Mouse (Mus musculus) mouse embryonic stem cell (cell line): ENCODE measurements at regions not wholly inside any gene's neighbourhood (a gene's known extent, or its start where the extent isn't known, plus 50 kb on each side); places are given as distances from the start of the nearest gene placed in this dataset.

ENCODE experiments used
- in situ Hi-C, 2 experiments: fragments of 300-500 bp; cut with MboI; formaldehyde crosslinking; loops; 1 replicate in 1 of 2; 3 replicates in 1 of 2; pipeline ENCODE4 v1.14.3; 2019 to 2020; ENCODE audit warnings: low sequenced_read_pairs in 2 of 2, low pct_unique_long_range_greater_than_20kb in 1 of 2, mixed read lengths in 1 of 2; ENCODE audit not compliant: unreplicated experiment in 1 of 2

DNA sequence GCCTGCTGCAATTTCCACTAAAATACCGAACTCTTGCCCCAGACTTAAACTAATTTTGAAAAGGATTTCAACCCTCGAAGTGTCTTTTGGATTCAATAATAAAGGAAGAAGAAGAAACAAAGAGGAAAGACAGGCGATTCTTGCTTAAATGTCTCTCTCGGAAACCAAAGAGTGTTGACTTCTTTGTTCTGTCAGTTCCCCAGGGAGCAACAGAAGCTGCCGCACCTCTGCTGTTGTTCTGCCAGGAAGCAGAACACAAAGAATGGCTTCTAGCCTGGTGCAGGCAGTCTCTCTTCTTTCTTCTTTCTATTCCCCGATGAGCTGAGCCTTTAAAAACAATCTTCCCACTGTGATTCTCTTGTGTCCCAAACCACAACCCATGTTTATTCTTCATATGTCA is 104.9 kb upstream of the Krr1 start:
- in situ Hi-C loops: no loop called here

DNA sequence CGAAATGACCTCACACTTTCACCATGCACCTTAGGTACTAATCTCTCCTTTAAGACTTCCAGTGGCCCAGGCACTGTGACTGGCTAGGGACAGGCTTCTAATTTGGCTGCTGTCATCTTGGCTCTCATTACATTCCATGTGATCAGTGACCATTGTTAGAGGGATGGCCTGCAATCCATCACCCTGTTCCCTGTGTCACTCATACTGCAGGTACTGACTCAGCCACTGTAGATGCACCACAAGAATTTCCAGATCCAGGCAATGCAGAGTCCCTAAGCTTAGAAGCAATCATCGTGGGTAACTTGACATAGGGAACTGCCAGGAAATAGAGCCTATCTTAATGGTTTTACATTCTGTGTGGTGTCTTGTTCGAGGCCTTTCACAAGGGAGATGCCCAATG is 92.1 kb upstream of the Krr1 start:
- in situ Hi-C loops: no loop called here

DNA sequence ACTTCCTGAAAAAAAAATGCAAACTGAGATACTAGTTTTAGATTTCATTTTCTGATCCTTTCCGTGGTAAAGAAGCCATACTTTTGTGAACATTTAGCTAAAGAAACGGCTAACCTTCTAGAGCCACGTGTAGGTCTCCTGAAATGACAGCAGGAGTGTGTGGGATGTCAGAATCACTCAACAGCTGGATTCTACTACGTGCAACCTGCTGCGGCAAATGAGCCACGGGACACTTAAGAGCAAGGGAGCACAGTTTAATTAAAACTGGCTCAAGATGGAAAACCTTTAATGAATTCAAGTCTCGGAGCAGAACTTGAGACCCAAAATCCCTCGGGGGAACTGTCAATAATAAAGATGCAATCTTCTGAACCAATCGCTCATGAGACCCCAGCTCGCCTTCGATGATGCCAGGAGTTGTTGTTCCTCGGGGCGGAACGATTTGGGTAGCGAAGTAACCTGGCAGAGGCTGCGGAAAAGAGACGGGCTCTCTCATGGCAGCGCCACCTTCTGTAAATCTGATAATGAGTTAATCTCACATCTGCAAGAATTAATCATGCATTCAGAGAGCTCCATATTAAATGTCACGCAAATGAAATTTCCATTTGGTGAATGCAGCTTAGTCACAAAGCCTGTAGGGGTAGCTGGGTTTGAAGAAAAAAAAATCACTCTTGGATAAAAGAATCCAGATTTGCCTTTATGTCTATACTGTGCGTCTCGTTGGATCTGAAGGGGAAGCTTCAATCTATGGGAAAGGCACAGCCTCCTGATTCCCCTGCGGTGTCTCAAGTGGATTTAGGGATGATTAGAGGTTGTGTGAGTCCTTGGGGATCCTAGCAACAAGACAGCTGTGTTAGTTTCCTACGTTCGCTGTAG is 90.9 kb upstream of the Krr1 start:
- in situ Hi-C loops: no loop called here

DNA sequence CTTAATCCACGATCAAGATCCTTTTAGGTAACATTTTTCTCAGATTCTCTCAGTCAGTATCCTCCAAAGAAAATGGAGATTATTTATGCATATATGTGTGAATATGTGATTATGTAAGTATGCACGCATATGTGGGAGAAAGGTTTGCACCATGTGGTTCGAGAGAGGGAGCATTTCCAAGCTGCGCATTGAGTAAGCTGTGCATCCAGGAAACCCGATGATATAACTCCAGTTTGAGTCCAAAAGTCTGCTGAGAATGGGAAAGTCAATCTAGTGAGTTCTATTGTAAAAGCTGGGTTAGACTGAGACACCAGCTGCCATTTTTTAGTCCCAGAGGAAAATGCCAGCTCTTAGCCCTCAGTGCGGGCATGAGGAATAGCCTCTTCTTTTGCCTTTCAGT is 89.9 kb upstream of the Krr1 start:
- in situ Hi-C loops: no loop called here

DNA sequence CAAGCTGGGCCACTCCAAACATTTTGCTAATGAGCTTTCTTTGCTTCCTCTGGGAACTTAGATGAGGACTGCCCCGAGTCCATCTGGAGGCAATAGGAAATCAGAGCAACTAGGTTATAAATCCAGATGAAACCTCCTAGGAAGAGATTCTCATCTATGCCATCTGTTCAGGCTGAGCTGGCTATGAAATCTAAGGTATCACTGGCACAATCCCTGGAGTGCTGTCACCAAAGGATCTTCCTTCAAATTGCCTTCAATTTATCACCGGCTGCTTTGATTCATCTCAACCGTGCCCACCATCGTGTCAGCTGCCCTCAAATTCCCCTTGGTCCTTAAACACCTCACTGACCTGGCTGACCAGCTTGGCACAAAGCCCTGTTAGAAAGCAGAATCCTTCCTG is 87.8 kb upstream of the Krr1 start:
- in situ Hi-C loops: no loop called here

DNA sequence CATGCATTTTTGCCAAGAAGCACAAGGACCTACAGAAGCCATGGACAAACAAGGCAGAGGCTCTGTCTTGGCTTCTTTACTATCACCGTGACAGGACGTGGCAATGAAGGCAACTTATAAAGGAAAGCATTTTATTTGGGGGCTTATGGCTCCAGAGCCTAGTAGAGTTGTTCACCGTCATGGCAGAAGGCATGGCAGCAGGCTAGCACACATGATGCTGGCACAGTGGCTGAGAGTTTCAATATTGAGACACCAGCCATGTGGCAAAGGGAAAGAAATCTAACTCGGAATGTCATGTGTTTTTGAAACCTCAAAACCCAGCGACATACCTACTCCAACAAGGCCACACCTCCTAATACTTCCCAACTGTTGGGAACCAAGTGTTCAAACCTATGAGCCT is 83.4 kb upstream of the Krr1 start:
- in situ Hi-C loops: no loop called here

DNA sequence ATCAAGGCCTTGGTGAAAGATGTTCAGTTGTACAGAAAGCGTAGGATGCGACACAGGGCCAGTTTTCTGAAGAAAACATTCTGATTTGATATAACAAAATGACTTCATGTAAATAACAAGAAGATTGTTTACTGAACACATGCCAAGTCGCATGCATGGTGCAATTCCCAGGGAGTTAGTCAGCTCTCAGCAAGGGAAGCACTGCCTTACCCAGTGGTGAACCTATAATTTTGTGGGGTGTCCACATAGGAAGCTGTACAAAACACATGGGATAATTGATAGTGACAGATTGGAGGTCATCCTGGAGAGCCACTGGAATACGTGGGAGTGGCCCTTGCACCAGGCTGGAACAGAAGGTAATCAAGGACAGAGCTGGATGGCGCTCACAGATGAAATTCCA is 79.0 kb upstream of the Krr1 start:
- in situ Hi-C loops: no loop called here

DNA sequence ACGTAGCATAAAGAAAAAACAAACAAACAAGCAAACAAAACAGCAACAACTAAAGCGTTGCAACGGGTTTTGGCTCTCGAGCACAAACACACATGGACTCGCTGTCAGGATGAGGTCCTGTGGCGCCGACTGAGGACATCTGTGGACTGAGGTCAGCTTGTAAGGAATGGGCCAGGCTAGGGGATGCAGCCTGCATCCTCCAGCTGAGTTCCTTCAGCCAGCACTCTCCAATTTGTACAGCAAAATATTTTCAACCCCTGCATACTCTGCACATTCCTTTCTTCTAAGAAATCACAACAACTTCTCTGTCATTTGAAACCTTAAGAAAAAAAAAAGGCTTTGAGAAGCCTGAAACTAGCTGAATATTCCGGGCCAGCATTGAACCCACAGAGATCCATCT is 78.5 kb upstream of the Krr1 start:
- in situ Hi-C loops: no loop called here

DNA sequence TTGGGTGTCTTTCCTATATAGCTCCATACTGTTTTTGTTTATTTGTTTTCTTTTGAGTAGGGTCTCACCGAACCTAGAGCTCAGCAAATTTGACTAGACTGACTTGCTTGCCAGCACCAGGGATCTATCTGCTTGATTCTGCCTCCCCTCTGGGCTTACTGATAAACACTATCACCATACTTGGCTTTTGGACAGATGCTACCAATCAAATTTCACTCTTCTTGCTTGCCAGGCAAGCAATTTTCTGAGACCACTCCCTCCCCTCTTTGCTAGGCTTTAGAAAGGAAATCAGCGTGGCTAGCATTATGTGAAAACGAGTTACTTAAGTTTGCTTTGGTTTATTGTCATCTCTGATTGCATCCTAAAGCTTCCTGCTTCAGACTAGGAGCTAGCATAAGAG is 75.1 kb upstream of the Krr1 start:
- in situ Hi-C loops: no loop called here

DNA sequence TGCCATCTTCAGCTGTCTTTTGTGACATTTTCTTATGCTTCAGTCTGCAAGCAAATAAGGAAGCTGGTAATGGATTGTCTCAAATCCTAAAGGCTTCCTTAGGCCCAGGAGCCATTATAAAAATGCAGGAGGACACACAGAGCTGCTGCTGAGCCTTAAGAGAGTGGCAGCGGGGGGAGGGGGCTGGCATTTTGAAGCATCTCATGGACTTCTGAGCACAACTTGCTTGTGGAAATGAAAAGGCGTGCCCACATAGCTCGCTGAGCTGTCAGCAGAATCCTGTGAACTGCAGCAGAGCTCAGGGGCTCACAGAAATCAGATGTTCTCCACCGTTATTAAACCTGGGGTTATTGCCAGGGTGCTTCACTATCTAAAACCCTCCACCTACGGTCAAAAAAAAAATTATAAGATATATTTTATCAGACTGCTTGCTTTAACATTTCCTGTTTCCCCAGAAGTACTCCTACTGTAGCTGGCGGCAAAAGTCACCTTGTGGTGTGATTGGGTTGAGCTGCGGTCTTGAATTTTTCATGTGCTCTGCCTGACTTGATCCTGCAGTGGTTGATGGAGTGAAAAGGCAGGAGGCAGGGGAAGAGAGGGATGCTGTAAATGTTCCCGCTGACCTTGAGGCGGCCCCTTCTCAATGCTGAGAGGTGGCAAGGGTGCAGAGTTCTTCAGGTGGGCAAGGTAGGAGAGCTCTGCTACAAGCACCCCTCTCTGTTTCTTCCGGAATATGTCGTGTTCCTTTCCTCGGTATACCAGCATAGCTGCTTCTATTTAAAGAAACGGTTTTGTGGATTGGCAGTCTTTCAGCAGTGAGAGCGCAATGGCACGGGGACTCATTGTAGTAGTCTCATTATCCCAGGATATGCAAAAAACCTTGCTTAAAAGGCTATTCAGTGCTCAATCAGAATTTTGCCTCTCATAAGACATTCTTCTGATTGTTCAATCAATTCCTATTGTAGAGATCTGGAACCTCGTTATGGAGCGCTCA is 71.4 kb upstream of the Krr1 start:
- in situ Hi-C loops: no loop called here

DNA sequence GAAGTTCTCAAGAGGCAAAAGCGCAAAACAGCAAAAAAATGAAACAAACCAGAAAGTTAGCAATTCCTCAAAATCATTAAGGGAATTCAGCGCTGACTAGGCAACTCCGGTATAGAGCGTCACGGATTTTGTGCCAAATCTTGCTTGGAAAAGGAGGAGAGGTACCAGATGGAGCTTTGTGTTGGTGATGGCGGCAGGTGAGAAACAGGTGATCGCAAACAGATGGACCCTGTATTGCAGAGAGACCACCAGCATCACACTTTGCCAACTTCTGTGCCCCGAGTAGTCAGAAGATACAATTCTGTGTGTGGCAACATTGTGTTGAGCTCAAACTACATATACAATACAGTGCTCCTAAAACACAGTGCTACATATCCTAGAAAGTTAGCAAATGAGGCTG is 68.5 kb upstream of the Krr1 start:
- in situ Hi-C loops: no loop called here

DNA sequence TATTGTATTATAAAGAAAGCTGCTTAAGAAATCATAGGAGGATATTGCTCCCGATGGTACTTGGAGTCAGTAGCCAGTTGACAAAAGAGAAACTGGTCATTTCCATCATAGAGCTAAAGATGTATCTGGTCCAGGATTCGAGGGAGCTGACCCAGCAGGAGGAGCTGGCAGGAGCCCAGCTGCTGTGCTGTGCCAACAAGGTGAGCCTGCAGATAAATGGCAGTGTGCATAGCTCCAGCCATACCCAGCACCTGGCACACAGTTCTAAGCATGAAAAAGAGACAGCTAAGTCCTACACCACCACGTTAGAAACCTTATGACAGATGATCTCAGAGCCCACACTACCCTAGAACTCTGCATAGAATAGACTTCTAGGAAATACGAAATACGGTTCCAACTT is 64.6 kb upstream of the Krr1 start:
- in situ Hi-C loops: no loop called here

DNA sequence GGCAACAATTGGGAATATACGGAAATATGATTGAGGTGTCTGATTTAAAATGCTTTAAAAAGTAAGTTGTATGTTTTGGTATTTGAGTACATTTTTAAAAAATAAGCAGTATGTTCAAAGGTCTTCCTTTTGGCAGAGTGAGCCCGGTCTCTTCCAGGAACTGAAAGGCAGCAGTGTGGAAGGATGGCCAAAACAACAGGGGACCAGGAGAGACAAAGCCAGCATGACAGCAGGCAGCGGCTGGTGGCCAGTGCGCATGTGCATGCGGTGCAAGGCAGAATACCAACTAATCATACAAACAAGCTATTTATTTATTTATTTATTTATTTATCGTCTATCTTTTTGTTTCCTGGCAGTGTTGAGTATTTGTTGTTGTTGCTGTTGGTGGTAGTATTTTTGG is 59.9 kb upstream of the Krr1 start:
- in situ Hi-C loops: no loop called here

DNA sequence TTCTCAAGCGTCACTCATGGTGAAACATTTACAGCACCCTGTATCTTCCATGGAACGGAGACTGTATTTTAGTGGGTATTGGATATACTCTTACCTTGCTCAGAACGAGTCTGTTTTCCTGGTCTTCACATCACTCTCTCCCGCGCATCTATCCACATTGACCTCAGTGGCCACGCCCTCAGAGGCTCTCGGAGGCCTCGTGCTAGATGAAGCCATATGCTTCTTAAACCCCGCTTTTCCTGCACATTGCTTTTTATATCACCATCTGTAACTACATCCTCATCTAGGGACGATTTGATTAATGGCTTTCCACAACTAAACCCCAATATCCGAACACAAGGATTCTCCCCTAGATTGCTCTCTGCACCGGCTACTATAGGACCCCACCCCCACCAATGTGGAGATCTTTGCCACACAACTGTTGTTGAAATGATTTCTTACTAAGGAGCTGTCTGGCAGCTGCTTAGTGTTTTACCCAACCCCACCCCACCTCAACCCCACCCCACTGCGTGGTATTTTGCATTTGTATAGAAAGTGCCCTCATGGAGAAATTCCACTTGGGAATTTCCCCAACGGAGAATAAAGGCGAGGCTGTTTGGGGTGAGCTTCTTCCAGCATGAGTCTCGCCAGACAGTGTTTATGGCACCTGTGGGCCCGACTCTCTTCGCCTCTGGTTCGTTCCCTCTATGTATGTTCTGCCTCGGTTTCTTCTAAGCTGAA is 59.2 kb upstream of the Krr1 start:
- in situ Hi-C loops: no loop called here

DNA sequence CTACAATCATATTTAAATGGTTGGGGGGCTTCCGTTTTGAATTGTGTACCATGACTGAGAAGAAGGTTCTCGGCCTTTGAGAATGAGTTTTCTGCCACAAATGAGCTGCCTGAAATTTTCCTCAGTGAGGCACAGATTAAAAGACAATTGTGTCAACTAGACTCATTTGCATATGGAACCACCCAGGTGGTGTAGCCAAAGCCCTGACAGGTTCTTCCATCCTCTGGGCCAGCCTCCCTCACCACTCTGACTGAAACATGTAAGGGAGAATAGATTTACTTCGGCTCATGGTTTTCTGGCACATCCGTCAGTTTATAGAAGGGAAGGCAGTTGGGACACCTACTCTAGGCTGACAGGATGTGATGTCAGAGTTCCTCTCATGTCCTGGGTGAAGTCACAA is 58.2 kb upstream of the Krr1 start:
- in situ Hi-C loops: no loop called here

DNA sequence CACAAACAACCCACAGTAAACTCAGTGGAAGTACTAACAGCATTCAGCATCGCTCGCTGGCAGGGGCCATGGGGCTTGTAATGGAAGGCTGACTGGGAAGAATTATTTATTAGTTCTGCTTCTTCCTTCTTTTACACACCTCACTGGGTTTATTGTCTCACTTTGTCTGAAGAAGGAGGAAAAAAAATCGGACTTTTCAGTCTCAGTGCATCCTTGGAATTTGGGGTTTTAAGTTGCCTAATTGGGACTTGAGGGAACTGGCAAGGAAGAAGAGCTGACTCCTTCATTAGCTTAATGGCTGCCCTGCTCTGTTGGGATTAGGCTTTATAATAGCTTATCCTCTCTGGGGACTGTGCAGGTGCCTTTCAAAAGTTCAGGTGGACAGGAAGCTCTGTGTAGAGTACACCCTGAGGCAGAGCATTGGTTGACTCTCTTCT is 54.4 kb upstream of the Krr1 start:
- in situ Hi-C loops: no loop called here

DNA sequence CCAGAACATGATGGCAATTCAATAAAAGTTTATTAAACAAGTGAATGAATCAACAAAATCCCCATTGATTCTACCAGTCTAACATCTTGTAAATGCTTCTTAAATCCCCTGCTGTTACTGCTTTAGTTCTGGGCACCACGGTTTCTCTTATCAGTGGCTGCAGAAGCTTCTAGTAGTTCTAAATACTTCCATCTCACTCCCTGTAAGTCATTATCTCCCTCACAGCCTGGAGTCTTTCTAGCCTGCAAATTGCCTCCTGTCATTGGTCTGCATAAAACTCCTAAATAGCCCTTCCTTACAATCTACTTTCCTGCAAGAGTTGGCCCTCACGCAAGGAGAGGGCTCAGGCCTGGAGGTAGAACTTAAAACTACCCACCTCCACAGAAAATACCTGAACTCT is 53.0 kb upstream of the Krr1 start:
- in situ Hi-C loops: no loop called here

DNA sequence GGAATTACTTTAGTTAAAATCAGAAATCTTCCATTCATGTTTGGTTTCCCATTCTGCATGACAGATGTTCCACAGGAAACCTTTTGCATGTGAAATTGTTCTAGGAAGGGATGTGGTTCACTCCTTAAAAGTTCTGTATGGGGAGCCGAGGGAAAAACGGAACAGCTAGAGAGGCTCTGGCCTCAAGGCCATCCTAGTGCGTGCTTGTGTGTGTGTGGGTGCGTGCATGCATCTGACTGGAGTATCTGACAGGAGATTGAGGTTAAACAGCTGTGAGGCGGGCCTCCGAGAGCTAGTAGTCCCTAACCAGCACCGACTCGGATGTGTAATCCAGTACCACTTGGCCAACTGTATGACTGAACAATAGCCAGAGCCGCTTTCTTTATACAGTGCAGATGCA is 51.0 kb upstream of the Krr1 start:
- in situ Hi-C loops: loop anchor here in 1 of 2 experiments (10.0 kb wide), 1 partner anchor 417 kb away; the partner anchor contains the start of gene Phlda1
